Mouse (Mus musculus) spleen, embryonic (tissue): ENCODE measurements at regions not wholly inside any gene's neighbourhood (a gene's known extent, or its start where the extent isn't known, plus 50 kb on each side); places are given as distances from the start of the nearest gene placed in this dataset.

ENCODE experiments used
- CTCF ChIA-PET: fragments of 350-600 bp; sonication (Branson Sonifier 250); formaldehyde crosslinking; loops from one replicate; lab custom pipeline; 2022; lab: Charles Lee

GRCm38 (mm10) chr8:115626396-115627136 is 81.0 kb downstream of the Maf start:
- CTCF ChIA-PET: no interaction called here

DNA sequence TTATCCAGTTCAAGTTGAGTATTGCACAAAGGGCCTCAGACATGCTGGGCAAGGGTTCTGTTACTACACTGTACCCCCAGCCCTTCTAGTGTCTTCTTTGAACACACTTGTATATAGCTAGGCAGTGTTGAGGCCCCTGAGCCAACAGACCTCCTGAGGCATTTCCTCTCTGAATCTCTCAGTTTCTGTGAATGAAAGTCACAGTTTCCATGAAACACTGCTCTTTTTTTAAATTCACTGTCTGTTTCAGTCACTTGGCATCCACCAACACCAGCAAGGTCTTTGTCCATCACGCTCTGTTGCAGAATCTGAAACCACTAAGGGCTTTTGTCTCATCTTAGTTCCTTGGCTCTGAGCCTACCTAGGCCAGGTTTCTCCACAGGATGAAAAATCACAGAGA is 82.5 kb downstream of the Maf start:
- CTCF ChIA-PET: no interaction called here

- CTCF ChIA-PET: no interaction called here
These were observed 89.4 kb downstream of the Maf start for GRCm38 (mm10) chr8:115618049-115618760.

GRCm38 (mm10) chr8:115616871-115617605 is 90.6 kb downstream of the Maf start:
- CTCF ChIA-PET: no interaction called here

GRCm38 (mm10) chr8:115613946-115614584 is 93.5 kb downstream of the Maf start:
- CTCF ChIA-PET: no interaction called here

DNA sequence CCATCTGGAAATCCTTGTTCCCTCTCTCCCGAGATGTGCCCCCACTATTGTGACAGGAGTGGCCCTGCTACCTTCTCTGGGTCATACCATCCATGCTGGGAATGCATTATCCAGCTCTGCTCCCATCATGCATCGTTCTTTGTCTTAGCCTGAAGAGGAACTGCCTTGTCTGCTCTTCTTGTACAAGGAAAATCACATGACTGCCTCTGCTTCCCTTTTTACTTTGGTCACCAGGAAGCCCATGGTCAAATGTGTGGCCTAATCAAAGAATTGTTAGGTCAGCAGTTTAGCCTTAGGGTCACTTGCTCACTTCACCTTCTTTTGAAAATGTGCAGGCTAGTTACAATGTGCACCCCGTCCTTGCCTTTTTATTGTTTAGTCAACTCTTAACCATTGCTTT is 95.5 kb downstream of the Maf start:
- CTCF ChIA-PET: interaction anchor here (0.6 kb wide), 1 partner anchor 247 kb away, joined by 9 read pairs; no protein-coding TSS in a partner anchor

- CTCF ChIA-PET: interaction anchor here (0.5 kb wide), 1 partner anchor 1165 kb away, joined by 3 read pairs; no protein-coding TSS in a partner anchor
These were observed 107.8 kb downstream of the Maf start for GRCm38 (mm10) chr8:115599771-115600170.

- CTCF ChIA-PET: no interaction called here
These were observed 110.2 kb downstream of the Maf start for GRCm38 (mm10) chr8:115597226-115597953.

- CTCF ChIA-PET: interaction anchor here (0.7 kb wide), 1 partner anchor 488 kb away, joined by 3 read pairs; no protein-coding TSS in a partner anchor
These were observed 117.9 kb downstream of the Maf start for GRCm38 (mm10) chr8:115589721-115590120.

DNA sequence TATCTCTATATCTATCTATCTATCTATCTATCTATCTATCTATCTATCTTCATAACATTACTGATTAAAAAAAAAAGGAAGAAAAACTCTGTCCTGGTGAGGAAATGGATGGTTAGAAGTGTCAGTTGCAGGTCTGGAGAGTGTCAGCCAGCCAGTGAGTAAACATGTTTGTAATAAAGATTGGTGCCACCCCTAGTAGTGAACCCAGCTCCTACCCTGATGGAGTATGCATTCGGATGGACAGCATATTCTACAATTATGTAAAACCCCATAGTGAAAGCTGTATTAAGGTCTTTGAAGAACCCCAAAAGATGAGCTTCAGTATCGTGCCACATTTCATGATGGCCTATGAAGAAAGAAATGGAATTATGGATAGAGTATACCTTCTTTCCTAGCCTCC is 118.5 kb downstream of the Maf start:
- CTCF ChIA-PET: no interaction called here

DNA sequence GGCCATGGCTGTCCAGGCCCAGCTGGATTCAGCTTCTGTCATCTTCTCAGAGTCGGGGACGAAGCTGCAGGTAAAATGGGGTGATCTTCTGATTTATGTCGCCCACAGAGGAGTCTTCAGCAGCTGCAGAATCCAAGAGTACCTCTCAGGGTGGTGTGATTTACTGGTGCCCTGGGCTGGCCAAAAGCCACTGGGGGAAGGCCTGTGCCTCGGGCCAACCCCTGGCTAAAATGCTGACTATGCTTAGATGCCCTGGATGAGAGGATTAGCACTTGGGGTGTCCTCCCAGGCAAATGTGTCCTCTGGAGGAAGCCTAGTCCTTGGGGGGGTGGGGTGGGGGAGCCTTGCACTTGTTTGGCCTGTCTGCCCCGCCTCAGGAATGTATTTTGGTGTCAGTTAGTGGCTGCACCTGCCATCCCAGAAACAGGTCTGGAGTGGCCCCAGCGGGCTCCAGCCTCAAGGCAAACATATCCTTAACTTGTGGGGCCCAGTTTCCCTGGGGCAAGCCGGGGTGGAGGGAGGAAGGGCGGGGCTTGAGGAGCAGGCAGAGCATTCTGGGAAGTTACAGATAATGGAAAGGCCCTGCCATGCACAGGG is 123.2 kb downstream of the Maf start:
- CTCF ChIA-PET: no interaction called here

DNA sequence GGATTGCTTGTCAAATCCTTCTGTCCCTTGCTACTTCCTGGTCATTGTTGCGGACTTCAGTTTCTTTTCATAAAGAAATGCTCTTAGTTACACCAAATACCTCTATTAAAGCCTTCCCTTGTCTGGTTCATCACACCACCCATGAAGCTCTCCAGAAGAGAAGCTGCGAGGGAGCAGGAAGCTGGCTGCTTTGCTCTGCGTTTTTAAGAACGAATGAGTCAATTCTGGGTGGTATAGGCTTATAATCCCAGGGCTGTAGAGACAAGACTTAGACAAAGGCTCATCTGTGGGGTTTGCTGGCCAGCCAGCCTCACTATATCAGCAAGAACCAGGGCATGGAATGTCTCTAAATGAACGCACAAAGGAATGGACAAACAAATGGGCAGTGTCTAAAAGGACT is 124.4 kb downstream of the Maf start:
- CTCF ChIA-PET: no interaction called here

- CTCF ChIA-PET: no interaction called here
These were observed 125.6 kb downstream of the Maf start for GRCm38 (mm10) chr8:115581940-115582517.

DNA sequence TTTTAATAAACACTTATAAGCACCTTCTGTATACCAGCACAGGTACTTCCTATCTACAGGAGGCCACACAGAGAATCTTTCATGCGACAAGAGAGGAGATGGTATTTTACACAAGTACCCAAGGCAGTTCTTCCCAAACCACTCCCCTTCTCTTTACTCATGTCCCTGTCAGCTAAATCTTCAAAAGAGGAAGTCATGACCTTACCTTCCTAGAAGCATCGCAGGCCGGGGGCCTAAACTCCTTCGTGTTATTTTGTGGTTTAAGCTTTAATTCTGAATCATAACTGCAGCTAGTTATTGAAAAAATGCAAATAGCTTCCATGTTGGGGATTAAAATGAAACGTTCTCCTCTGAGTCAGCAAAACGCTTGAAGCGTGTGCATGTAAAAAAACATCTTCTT is 139.2 kb downstream of the Maf start:
- CTCF ChIA-PET: no interaction called here

DNA sequence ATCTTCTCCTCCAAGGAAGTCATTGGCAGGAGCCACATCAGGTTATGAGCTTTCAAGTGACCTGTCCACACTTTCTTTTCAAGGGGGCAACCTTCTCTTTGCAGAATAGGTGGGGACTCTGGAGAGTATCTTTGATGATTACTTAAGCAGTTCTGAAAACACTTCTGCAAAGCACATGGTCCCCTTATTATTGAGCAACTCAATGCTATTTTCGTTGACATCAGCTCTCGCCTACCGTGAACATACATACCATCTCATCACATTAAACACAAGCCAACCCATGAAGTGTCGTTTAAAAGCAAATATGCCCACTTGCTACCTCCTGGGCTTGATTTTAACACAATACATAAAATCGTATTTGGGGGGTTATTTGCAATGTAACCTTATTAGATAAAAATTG is 141.8 kb downstream of the Maf start:
- CTCF ChIA-PET: no interaction called here

- CTCF ChIA-PET: no interaction called here
These were observed 145.2 kb downstream of the Maf start for GRCm38 (mm10) chr8:115562362-115562761.

DNA sequence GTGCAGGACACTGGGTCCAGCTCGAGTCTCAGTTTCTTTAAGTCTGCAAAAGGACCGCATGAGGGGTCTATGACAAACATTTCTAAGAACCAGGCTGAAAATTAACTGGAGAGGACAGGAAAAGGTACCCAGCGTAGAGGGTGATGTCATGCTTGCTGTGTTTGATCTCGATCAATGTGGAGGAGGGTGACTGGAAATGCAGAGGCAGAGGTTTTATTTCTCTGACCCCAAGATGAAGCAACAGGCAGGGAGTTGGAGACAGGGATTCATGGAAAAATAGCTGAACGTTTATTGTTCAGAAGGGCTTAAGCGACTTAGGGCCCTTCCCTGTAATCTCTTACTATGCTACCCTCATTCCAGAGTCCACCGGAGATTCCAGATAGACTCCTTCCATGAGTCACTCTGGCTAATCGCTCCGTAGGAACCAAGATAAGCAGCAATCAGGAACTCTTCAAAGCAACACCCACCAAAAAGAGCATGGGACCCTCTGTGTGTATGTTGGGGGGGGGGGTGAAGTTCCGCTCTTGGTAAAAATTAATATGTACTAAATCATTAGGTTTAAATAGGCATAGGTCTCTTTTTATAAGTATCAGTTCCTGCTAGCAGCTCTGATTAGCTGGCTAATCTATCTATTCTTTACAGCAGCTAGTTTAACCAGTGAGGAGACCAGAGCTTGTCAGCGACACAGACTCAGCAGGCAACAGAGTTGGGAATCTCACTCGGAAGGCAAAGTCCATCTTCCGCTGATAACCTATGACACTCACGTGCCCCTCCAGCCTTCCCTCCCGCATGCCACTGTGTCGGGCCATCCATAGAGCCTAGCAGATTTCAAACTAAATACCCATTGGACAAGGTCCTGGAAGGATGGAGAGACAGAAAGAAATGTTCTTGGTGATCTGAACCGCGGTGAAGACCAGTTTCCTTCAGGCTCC is 146.3 kb downstream of the Maf start:
- CTCF ChIA-PET: no interaction called here

GRCm38 (mm10) chr8:115555452-115555851 is 152.1 kb downstream of the Maf start:
- CTCF ChIA-PET: no interaction called here

DNA sequence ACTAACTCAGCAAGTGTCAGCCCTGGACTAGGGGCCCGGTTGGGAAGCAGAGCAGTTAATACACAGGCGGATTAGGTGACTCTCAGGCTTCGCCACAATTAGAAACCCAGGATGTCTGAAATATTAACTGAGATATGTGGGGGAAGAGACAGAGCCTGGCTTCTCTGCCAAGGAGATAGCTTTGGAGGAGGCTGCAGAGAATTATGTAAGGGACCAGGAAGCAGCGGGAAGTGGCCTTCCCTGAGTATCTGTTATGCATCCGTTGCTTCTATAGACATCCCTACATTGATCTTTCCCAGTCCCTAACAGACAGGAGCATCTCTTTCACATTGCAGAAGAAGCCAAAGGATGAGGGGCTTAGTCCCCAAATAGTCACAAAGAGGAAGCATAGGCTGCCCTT is 153.4 kb downstream of the Maf start:
- CTCF ChIA-PET: no interaction called here
